Mouse (Mus musculus) right cerebral cortex, postnatal 4 days (tissue): Measurements from ENCODE around the gene Sytl2.

ENCODE experiments used
- DNase-seq: peaks from one replicate; pipeline ENCODE4 v3.0.0-alpha.2; 2022

Gene Sytl2

GRCm38 (mm10) chr7:90372804-90373203 lies 70.8 kb downstream of the Sytl2 start:
- DNase-seq: no peak

- DNase-seq: no peak
Observed at GRCm38 (mm10) chr7:90384411-90384810, 82.4 kb downstream of the Sytl2 start.

GRCm38 (mm10) chr7:90386885-90387459 lies 84.9 kb downstream of the Sytl2 start:
- peak; percentile 19 for DNase-seq

DNA sequence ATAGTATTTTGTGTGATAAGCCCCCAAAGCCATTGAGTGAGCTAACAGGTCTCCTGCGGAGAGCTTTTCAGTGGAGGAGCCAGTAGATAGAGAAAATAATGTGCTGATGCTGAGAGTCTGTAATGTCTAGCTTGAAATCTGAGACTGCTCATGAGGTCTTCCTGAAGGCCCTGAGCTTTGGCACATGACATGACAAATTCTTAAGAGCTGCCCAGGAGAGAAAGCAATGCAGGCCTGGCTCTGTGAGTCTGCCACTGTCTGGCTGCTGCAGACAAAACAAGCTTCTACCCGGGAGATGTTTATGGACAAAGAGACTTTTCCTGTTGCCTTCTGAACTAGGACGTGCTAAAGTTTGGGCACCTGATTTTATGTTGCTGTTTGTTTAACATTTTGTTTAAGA lies 87.7 kb downstream of the Sytl2 start:
- no peak for DNase-seq

GRCm38 (mm10) chr7:90395073-90395472 lies 93.0 kb downstream of the Sytl2 start:
- DNase-seq: no peak

GRCm38 (mm10) chr7:90395928-90396327 lies 93.9 kb downstream of the Sytl2 start:
- DNase-seq: no peak

GRCm38 (mm10) chr7:90409934-90410333 lies 107.9 kb downstream of the Sytl2 start:
- peak; percentile 78 for DNase-seq

DNA sequence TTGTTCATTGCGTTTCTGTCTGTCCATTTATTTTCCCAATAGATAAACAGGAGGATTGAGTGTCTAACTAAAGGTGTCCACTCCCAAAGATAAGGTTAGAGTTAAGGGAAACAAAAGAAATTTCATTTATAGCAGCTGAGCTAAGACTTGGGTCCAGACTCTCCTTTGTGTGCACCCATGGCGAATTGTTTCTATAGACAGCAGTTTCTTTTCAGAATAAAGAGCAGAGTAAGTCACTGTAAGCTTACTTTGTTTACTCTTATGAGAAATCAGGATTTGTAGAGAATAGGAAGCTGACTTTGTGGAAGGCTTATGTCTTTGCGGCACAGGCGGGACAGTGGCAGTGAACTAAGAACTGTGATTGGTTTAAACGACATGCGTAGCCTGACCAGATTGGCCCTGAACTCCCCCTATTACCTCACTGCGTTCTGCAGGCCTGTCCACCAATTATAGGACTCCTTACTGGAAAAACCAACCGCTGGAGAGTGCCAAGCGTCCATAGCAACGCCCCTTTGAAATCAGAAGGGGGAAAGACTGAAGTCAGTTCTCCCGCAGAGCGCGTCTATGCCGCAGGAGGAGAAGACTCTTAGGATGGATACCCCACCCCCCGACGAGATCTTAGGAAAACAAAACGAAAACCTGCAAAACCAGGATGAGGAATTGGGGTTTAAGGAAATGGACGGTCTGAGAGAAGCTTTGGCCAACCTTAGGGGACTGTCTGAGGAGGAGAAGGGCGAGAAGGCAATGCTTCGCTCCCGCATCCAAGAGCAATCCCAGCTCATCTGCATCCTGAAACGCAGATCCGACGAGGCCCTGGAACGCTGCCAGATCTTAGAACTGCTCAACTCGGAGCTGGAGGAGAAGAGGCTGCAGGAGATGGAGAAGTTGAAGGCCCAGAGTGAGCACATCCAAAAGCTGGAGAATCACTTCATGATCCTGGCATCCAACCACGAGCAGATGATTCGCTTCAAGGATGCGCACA lies 124.3 kb downstream of the Sytl2 start, which contains the start of gene Ccdc89:
TSS of gene Ccdc89 (plus strand) at position 558 of the 982 bp plus-strand sequence.
- DNase-seq: peak; percentile 72

- DNase-seq: no peak
Observed at GRCm38 (mm10) chr7:90427006-90427405, 125.0 kb downstream of the Sytl2 start.

- DNase-seq: no peak
Observed at GRCm38 (mm10) chr7:90432221-90432620, 130.2 kb downstream of the Sytl2 start.

DNA sequence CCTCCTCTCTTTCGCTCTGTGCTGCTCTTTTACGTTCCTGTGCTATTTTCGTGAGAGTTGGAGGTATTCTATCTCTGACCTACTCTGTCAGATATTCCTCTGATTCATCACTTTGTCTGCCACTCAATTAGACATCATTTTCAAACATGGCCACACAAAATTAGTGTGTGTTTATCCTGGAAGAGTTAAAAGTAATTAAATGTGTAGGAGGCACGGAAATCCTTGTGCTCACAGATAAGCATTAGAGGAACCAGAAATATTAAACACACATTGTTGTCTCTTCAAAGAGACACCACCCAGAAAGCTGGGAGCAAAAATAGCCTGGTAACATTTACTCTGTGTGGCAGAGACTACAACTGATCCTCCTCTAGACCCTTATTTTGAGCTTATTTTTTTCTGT lies 138.0 kb downstream of the Sytl2 start:
- no peak for DNase-seq

- no peak for DNase-seq
Observed at GRCm38 (mm10) chr7:90442070-90442469, 140.0 kb downstream of the Sytl2 start.

DNA sequence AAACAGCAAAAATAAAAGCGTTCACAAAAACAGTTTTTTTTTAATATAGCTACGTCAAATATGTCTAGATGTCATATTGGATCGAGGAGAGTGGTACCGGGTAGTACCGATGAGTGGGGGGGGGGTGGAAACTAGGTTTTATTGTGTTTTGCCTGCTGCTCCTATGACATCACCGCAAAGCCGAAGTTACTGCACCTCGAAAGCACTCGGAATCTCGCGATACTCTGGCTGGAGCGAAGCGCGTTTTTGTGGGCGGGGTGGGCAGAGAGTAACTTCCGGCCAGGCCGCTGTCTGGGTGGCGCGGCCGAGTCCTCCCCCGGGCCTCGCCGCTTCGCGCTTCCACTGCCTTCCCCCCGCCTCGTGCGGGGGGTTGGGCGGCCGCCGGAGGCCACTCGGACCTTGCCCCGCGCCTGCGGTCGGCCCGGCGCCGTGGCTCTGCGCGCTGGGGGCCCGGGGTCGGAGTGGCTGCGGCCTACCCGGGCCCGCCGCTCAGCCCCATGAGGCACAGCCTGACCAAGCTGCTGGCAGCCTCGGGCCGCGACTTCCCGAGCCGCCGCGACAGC lies 140.5 kb downstream of the Sytl2 start, which contains the start of gene Crebzf:
TSS of gene Crebzf (plus strand) at position 212 of the 563 bp plus-strand sequence.
- peak; percentile 88 for DNase-seq

- DNase-seq: peak; percentile 71
Observed at GRCm38 (mm10) chr7:90443101-90444091, 141.3 kb downstream of the Sytl2 start.

GRCm38 (mm10) chr7:90444206-90444605 lies 142.2 kb downstream of the Sytl2 start:
- DNase-seq: no peak

DNA sequence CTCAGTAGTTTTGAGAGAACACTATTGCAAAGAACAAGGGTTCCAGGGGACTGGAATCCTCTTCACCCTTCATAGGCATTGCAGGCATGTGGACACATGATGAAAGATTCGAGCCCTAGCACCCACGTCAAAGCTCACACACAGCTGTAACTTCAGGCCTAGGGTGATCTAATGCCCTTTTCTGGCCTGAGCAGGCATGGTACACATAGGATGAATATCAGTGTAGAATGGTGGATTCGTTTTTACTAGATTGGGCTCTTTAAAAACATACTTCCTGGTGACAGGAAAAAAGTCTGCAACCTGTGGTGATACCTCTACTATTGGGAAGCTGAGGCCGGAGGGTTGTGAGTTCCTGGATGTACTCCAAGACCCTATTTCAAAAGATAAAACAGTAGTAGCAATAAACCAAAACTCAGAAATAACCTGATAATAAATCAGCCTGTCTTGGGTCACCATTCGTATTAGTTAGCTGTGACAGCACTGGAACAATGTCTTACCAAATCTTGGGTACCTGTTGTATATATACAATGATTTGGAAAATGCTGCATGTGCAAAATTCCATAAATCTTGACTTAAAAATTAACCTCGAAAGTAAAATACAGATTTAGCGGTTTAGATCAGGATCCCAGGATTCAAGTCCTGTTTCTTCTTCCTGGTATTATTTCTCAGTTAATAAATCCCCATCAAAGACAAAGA lies 154.2 kb downstream of the Sytl2 start:
- no peak for DNase-seq

DNA sequence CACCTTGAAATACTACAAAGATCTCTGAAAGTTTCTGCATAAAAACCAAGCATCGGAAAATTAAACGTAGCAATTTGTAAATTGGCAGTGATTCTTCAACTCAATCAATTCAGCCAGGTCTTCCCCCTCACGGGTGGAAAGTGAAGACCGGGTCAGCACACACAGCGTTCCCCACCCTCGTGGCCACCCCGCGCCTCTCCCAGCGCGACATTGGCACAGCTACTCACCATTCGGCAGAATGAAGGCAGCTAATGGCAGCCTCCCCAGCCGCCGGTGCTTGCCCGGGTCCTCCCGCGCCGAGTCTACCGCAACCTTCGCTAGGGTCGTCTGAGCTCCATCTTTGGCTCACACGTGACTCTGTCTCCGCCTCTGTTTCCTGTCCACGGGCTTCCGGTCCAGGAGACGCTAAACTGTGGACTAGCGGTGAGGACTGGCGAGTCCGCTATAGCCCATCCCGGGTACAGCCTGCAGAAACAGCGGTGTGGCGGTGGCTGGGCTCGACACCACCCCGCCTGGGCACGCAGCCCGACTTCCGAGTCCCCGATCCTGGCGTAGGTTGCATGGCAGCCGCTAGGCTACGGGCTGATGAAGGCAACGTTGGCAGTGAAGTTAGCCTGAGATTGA lies 154.9 kb downstream of the Sytl2 start, which contains the start of gene Tmem126a:
TSS of gene Tmem126a (minus strand) at position 385 of the 624 bp plus-strand sequence.
- peak; percentile 80 for DNase-seq

DNA sequence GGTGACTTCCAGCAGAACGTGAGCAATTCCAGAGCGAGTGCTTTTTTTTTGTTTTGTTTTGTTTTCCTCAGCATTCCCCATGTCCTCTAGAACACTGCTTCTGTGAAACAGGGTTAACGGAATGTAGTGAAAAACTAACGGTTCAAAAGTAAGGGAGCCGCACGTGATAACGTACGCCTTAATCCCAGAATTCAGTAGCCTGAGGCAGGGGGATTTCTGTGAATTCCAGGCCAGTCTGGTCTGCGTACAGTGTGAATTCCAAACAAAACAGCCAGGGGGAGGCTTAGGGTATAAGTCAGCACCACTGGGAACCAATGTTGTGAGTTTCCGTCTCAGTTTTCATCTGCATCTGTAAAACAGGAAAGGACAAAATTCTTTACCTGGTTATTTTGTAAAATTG lies 155.5 kb downstream of the Sytl2 start:
- DNase-seq: no peak
